Mouse (Mus musculus) erythroblast, adult 5-6 weeks (primary cell): ENCODE results near the gene Col4a1. TPM values are rescaled to one million over a fixed set of nuclear protein-coding genes. Genes with fewer than 3 reads are reported as not detected.

Experiments
- ATAC-seq: replicated peaks from 2 replicates; pipeline ENCODE4 v1.8.0; 2016; ENCODE audit warnings: moderate number of reproducible peaks, mild to moderate bottlenecking, moderate TSS enrichment, inconsistent platforms; ENCODE audit not compliant: poor library complexity, low FRiP score, severe bottlenecking
- total RNA-seq, 2 experiments: library from RNA; stranded (forward) in 1 of 2; stranded (reverse) in 1 of 2; fragments of 150-400 nt in 1 of 2; fragments of 200-764, 138-1000 nt in 1 of 2; gene quantifications; 2 replicates each; pipeline versions ENCODE4 v1.2.3 to v1.2.4; 2015 to 2017; ENCODE audit warnings: low replicate concordance in 2 of 2

The Col4a1 gene
- total RNA-seq (2015; ENCODE audit: low replicate concordance) (0.38 TPM in 1 of 2 replicates, not detected in the other), total RNA-seq (2017; ENCODE audit: low replicate concordance) (0.34 and 0.42 TPM in 2 replicates)

DNA sequence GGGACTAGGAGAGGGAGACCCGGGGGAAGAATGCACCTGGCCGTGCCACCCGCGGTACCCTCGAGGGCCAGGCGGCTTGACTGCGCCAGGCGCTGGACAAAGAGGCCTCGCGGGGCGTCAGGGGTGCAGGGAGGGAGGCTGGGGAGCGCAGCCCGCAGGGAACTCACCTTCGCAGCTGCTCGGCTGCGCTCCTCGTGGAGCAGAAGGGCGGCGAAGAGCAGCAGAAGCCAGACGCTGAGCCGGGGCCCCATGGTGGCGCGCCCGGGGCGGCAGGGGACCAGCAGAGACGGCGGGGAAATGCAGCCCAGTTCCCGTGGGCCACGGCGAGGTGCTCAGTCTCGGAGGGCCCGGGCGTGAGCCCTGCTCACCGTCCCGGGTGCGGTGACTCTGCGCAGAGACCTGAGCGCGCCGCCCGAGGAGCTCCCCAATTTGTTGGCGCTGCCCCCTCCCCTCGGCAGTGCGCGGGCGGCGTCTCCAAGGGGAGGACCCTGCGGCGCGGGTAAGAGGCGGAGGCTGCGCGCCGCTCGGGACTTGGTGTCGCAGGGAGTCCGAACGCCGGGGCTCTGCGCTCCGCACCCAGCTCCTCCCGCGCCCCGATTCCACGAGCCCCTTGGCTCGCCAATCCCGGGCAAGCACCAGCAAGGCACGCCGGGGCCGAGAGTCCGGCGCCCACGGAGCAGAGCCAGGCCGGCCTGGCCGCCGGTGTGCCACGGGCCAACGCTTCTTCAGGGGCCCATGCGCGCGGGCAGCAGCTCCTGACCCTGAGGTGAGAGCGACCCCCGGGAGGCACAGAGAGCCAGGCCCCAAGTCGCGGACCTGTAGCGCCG, at the start of gene Col4a1, which contains the start of gene Col4a2:
Col4a1 (minus strand) TSS at position 478 of the 827 bp plus-strand sequence.
Col4a2 (plus strand) TSS at position 457 of the 827 bp plus-strand sequence.
- ATAC-seq = no peak

DNA sequence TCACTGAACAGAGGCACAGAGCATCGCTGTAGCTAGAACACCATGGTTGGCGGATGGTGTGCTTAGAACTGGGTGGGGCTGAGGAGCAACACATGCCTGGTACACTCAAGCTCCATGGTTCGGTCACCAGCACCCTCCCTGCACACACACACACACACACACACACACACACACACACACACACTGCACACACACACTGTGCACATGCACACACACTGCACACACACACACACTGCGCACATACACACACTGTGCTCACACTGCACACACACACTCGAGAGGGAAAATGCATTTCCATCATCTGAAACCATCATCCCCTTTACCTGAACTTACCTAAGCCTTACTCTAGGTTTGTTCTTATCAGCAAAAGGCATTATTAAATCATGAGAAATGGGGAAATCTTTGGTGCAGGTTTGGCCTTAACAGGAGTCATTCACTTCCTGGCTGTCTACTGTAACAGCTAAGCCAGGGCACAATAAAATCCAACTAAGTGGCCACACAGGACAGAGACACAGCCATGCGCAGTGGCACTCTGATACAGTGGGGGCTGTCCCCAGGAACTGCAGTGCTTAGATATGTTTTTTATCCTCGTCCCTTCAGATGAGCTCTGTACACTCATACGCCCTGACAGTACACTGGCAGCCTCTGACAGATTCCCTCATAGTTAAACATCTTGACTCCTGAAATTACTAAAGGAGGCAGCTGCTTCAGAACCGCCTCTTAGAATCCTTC, 49.1 kb upstream of the Col4a1 start:
- ATAC-seq = no peak

DNA sequence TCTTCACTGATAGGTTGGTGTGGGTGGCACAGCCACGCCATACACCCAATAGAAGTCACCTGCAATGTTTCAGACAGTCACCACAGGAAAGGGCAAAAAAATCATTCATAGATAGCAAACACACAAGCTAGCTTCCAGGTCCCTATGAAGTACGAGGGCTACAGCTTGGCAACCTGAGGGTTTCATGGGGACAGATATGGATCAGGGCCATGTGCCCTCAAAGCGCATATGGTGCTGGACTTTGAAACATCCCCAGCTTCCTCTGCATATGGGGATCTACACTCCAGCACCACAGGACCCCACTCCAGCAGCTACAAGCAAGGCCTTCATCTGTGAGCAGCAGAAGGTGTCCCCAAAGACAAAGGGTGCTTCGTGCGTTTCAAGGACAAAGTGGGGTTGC, 47.2 kb upstream of the Col4a1 start:
- no peak for ATAC-seq

DNA sequence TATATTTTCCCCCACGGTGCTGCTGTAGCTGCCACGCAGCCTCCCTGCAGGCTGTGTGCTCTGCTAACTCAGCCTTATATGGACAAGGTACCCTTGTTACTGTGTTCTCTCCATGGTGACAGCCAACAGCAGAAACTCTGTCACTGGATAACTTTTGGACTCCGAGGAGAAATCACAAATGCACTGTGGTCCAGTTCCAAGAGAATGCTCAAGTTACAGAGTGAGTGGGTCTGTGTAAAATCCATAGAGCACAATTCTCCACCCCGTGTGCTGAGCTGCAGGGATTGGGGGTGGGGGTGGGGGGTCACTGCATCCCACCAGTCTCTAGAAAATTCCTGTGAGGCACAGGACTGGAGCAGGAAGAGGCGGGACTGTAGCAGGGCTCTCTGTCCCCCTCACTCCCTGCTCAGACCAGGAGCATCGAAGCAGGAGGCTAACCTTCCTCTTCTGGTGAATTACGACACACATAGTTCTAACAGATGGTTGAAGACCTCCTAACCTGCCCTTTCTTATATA, 45.4 kb upstream of the Col4a1 start:
- no peak for ATAC-seq

DNA sequence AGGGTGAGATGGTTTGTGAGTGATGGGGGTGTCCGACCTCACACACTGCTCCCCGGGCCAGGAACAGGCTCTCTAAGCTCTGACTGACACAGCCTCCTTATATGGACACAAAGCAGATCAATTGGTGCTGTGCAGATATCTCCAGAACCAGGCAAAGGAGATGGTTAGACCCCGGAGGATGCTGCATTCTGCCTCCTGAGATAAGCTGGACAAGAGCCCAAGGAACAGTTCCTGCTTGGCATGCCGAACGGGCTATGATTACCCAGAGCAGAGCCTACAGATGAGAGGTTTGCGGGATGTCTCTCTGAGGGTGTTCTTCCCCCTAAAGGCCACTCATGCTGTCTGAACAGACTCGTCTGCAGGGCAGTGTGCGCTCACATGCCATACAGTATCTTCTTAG, 44.1 kb upstream of the Col4a1 start:
- no peak for ATAC-seq

DNA sequence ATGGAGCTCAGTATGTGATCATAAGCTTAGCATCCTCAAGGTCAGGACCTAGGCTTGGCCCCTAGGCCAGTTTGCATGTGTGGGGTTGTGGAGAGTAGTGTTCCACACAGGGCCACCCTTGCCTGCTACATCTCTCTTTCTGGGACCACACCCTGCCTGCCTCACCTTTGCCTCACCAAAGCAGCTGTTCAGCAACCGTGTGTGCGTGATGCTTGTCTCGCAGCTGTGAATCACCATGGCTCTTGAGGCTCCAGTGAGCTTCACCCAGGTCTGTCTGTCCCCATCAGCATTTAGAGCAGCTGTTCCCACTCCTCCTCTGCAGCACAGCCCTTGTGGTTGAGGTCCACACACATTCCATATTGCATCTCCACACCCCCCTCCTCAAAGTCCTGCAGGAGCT, 43.3 kb upstream of the Col4a1 start:
- no peak for ATAC-seq

DNA sequence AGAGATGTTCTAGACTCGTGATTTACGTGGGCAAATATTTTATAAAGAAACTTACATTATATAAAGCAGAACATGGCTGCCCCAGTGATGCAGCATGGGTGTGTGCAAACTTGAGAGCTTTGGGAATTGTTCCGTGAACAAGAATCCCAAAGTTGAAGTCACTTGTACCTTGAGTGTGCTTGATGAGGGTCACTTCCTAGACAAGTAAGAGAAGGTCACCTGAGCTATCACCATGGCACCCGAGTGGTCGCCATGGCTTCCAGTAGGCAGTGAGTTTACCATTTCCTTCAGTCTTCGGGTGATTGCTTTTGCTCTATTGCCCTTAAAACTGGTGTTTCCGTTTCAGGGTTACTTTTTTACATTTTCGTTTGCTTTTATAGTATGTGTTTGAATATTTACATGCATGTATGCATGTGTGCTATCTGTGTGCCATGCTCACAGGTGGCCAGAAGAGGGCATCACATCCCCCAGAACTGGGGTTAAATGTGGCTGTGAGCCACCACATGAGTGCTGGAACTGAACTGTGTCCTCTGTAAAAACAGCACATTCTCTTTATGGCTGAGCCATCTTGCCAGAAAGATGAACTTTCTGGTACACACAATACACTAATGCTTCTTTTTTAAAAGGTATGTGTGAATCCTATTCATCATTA, 42.3 kb upstream of the Col4a1 start:
- ATAC-seq = no peak

DNA sequence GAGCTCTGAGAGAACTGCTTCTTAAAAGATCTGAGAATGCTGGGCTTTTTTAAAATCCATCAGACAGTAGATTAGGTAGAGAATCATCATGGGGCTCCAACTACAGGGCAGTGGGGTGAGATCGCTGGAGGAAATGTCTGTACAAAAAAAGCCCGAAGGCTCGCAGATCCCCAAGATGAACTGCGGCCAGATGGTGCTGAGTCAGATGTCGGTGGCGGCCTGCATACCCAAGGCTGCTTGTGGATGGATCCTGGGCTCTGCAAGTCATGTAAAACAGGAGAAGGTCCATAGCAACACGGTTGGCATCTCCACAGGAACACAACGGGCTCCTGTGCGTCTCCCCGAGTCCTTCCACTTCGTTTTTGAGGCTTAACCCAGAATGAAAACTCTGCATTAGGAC, 39.9 kb upstream of the Col4a1 start:
- no peak for ATAC-seq

DNA sequence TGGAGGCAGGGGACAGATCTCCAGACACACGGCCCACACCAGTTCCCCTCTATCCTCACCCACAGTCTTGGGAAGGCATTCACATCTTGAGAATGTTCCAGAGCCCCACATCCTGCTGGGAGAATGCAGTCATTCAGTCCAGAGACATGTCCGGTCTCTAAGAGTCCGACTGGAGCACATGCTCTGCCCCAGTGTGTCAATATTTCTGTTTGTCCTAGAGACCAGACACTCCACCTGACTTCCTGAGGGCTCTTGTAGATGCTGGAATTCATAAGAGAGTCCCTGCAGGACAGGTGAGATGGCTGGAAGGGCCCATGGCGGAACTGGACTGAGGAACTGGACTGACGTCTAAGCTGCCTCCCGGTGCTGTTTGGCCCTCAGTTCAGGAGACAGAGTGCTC, 38.7 kb upstream of the Col4a1 start:
- no peak for ATAC-seq

DNA sequence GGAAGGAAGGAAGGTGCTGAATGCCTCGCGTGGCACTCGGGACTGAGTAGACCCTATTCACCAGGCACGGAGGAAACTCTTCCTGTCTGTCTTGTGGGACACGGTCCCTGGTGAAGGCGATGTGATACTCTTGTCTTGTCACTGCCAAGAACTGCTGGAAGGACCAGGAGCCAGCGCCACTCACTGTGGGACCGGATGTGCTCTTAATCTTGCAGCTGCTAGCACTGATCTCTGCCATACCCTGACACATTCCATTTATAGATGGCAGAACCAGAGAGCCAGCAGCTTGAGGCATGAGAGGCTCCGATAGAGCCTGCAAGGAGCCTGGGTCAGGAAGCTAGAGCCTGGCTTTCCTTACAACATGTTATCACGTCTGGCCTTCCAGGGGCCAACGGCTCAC, 36.0 kb upstream of the Col4a1 start:
- ATAC-seq = no peak

DNA sequence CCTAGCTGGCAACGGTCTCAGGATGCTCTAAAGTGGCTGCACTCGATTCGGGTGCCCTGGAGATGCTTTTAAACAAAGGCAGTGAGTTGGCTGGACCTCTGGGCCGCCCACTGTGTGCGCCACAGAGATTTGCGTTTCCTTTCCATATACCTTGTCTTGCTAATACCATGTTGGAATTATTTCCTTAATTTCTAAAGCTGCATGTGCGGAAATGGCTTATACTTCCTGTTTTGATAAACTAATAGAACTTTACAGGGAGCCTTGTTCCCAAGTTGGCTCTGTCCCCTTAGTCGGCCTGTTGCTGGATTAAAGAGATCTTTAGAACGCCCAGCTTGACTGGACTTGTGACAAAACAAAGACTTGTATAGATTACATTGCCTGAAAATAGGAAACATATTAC, 35.1 kb upstream of the Col4a1 start:
- ATAC-seq = no peak

DNA sequence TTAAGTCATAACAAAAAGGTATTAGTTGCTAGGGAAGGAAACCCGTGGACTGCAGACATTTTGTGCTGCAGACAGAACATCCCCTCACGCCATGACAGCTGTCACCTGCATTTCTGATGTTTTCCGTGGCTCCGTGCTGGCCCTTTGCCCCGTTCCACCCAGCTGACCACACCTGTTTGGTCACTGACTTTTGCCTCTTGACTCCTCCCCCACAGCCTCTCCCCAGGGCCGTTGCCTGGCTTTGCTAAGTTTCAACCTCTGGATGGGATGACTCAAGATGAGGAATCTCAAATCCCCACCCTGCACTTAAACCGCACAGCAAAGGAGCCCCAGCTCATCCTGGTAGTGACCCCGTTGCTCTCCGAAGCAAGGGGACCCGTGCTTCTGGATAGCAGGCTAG, 33.6 kb upstream of the Col4a1 start:
- ATAC-seq = no peak

DNA sequence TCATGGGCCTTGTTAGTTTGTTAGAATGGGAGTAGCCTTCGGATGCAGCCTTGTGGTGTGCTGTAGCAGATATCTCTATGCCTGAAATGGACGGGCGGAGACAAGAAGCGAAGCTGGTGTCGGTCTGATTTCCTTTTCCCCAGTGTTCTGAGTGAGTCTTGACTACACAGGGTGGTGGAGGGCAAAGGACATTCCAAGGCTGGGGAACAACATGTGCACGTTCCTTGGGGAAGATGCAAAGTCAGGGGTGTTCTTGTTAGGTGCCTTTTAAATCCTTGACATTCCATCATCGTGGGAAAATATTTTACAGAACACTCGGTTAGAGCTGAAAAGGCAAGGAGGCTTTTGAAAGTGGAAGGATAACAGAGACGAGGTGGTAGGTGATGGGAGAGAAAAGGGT, 31.8 kb upstream of the Col4a1 start:
- ATAC-seq = no peak

DNA sequence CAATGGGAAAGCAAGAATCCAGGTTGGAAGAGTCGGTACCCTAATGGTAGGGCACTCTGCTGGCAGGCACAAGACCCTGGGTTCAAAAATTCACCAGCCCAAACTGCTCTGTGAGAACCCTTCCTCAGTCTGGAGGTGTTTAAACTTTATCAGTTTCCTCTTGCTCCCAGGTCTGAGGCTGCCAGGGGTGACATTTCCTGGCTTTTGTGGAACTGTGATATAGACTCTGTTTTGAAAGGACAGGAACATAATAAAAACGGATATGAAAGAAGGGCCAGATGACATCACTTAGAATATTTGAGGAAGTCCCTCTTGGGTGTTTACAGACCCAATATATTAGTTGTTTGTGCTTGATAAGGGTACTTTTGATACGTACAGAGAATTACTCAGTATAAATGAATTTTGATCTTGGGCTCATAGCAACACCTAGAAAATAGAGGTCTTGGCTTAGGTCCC, 28.5 kb upstream of the Col4a1 start:
- ATAC-seq = no peak

DNA sequence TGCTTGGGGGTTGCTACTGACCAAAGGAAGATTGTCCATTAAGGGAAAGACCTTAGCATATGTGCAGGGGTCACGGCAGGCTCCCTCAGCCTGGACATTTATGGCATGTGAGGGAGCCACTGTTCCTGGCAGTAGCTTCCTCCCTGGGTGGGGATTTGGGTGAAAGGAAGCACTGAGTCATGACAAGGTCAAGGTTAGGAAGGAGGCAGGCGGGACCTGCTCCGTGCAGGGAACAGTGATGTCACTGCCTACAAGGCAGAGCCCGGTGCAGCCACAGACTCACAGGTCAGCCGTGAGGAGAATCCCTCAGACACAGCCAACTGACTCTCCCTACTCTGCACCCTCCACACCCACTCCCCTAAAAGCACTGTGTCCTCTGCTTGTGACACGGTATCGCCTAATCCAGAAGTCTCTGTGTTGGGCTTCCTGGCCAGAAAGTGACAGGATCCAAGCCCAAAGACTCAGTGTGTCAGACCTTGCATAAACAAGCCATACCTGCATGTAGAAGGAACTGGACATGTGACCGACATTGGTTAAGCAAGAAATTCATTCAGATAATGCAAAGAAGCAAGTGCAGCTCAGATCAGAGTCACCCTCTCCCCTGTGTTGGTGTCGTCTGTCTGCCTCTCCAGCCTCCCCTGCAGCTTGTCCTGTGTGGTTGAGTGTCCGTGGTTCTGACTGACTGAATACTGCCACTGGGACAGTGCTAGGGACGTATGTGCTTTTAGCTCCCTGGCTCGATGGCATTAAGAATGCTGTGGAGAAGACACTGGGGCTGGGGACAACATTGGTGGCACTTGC, 27.9 kb upstream of the Col4a1 start:
- ATAC-seq = no peak

DNA sequence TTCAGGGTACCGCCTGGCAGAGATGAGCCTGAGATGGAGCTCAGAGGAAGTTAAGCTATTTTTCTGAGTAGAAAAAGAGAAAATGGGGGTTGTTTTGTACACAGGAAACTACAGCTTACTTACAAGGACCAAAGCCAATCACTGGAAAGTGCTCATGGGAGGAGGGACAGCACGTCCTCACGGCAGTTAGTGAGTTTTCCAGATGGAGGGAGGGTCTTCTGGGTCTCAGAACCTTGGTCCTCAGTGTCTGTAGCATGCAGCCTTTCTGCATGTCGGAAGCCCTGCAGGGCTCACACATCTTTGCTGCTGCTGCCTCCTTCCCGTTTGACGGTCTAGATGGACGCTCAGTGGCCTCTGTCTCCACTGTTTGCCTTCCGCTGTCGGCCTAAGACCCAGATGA, 25.9 kb upstream of the Col4a1 start:
- no peak for ATAC-seq

DNA sequence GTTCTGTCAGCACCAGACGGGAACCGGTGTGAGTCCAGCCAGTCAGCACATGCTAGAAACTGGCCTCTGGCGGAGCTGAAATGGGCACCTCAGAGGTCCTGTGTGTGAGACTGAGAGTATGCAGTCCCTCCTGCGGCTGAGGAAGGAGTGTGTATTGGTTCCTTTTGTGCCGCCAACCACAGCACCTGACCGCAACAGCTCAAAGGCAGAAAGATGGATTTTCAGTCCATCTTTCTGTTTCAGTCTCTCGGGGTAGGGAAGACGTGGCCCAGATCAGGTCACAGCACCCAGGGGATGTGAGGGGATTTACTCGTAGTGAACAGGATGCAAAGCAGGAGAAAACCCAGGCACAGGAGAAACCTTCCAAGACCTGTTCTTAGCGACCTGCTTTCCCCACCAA, 25.0 kb upstream of the Col4a1 start:
- no peak for ATAC-seq

DNA sequence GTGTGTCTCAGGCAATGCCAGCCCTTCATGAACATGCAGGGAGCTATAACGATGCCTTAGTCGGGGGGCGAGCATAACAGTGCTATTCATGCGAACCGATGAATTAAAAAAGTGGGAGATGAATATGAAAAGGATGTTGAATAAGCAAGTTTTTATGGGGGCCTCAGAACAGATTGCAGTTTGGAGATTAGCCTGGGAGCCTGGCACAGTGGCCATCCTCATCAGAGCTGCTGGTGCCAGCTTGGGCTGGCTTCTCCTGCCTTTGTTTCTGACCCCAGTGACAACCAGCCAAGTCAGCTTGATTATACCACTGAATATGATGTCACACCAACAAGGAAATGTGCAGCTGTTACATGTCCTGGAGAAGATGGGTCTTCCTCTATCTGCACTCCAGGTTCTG, 23.7 kb upstream of the Col4a1 start:
- no peak for ATAC-seq

DNA sequence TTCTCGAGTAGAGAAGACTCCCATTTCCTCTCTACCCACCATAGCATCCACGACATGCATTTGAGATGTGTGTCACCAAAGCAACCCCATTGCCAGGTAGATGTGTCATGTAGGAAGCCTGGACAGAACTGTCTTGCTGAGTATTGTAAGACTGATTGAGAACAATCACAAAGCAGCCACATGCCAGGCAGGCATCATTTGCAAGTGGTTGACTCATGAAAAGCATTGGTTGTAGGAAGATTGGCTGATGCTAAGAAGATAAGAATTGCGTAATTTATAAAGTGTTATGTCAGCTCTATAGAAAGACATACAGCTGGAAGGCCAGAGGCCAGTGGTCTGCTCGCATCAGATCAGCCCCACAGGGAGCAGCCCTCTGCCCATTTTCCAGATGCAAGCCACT, 22.6 kb upstream of the Col4a1 start:
- ATAC-seq = no peak

DNA sequence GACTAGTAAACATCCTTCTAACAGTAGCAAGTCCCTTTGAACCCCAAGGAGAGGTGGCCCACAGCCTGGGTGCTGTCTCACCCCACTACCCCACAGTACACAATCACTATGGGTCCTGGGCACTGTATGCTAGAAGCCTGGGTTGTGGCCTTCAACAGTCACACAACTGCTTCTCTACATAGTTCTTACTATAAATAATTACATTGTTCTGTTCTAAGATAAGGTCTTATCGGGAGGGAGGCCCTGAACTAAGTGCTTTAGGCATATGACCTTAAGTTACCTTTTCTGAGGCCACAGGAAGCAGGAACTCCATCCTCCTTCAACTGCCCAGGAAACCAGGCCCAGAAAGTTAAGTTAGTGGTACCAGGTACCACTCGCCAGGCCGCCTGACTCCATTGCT, 21.9 kb upstream of the Col4a1 start:
- ATAC-seq = no peak
